Comparison of ENCODE assay signal across 9 mouse cellular contexts in the genomic region with DNA sequence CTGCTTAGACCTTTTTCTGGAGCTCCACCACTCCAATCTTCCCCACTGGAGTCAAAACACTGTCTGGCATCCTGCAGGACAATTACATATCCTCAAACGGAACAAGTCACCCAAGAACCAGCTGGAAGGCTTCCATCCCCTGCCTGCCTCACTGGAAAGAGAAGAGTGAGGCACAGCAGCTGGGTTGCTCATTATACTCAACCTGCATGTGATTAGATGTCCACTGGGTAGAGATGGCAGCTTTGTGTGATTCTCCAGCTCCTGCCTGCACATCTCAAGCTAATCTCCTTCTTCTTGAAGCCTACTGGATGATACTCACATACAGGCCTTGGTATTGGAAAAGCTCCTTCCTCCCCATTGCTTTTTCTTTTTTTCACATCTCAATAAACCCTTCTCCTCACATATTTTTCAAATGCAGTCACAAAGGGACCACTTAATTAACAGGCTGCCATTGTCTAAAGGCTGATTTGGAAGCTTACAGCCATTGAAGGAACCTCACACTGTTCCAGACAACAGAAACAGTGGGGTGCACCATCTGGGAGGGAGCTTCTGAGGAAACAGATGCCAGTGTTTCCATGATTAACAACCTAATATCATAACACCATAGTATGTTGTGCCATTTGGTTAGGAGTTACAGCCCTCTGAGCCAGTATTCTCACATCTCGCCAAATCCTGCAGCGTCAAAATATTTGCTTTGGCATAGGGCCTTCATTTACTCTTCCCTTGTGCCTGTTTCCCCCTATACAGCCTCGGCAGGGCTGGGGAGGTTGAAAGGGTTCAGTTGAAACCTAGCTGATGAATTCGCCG.
DNase-seq lines count a peak whose midpoint lies in the region; ATAC-seq and TF ChIP-seq lines count a peak whose summit lies in the region.
"Had no signal": no experiment of that assay in that cellular context is flagged by ENCODE, and none has a peak within 500 bp of the region (broad histone marks: within the 10 kb centered on the region; RNA-seq: fewer than 3 reads in every experiment).

No protein-coding gene starts in this region.

- H3K27me3 ChIP-seq in liver, adult 2 months (ENCODE audit: control insufficient read depth, insufficient read depth, low read length): no peaks in the 10 kb centered on the region
- H3K27me3 ChIP-seq in liver, embryonic 11.5 days (replicated peaks; ENCODE audit: control insufficient read depth, insufficient read depth, low read length): no peaks in the 10 kb centered on the region
- H3K27me3 ChIP-seq: neural tube, embryonic 13.5 days had no signal

- H3K9me3 ChIP-seq in liver, embryonic 11.5 days (ENCODE audit: control insufficient read depth, low read length): no peaks in the 10 kb centered on the region
- H3K9me3 ChIP-seq: neural tube, embryonic 13.5 days had no signal

- H3K36me3 ChIP-seq in liver, adult 2 months (ENCODE audit: control insufficient read depth, insufficient read depth, low read length): no peaks in the 10 kb centered on the region
- H3K36me3 ChIP-seq in liver, embryonic 11.5 days (ENCODE audit: control insufficient read depth, insufficient read depth, low read length): no peaks in the 10 kb centered on the region
- H3K36me3 ChIP-seq: neural tube, embryonic 13.5 days had no signal

- 18% methylated on average over 6 of the region's 6 CpGs for WGBS in liver, adult 2 months
- WGBS in liver, embryonic 11.5 days: 67% methylated on average over 6 of the region's 6 CpGs

- H3K4me2 ChIP-seq in liver, embryonic 11.5 days: no peak overlapping the region
- H3K4me2 ChIP-seq: neural tube, embryonic 13.5 days had no signal

- no peak for TF ChIP-seq POLR2A in liver, adult 2 months (IDR thresholded peaks at IDR 0.05; ENCODE audit: extremely low read depth, insufficient read depth, low read length)

- H3K27ac ChIP-seq in liver, adult 2 months (replicated peaks; ENCODE audit: insufficient read depth, low read depth, low read length): no peak overlapping the region; the same call in 1 of the 2 replicates
- H3K27ac ChIP-seq in liver, embryonic 11.5 days (ENCODE audit: low read depth, low read length): no peak overlapping the region
- H3K27ac ChIP-seq: neural tube, embryonic 13.5 days had no signal

- intact Hi-C loops in gastrocnemius, postnatal 14 days (cut with DNase I; ENCODE audit: low total_unique reads): no loop called here

- no peak overlapping the region for H3K9ac ChIP-seq in liver, adult 2 months (ENCODE audit: low read depth, low read length)
- H3K9ac ChIP-seq in liver, embryonic 11.5 days (ENCODE audit: low read depth, low read length): no peak overlapping the region
- H3K9ac ChIP-seq: neural tube, embryonic 13.5 days had no signal

- H3K4me1 ChIP-seq in liver, adult 2 months (ENCODE audit: control insufficient read depth, insufficient read depth, low read length): peaks cover 19% of the 10 kb centered on the region
- no peaks in the 10 kb centered on the region for H3K4me1 ChIP-seq in liver, embryonic 11.5 days (replicated peaks; ENCODE audit: control insufficient read depth, insufficient read depth, low read length)

- H3K4me3 ChIP-seq in liver, adult 2 months (ENCODE audit: insufficient read depth, low read depth, low read length): no peak overlapping the region
- no peak overlapping the region for H3K4me3 ChIP-seq in liver, embryonic 11.5 days (ENCODE audit: low read depth, low read length)
- H3K4me3 ChIP-seq: neural tube, embryonic 13.5 days had no signal

- DNase-seq in adrenal gland, postnatal 10 days: peak; percentile 23
- no peak for DNase-seq in adrenal gland, postnatal 36 days
- peak; percentile 92 for DNase-seq in liver, adult 2 months (ENCODE audit: extremely low read depth, low read depth, low spot score)
- no peak for DNase-seq in liver, embryonic 11.5 days (ENCODE audit: low spot score)
- DNase-seq in gastrocnemius, postnatal 14 days: peak; percentile 8
- peak; percentile 55 to 79 for DNase-seq in lung, postnatal 4 days
- no peak for DNase-seq in natural killer cell, adult 2 months (ENCODE audit: low spot score in 2 of 2)
- DNase-seq in right cerebral cortex, postnatal 25 days: no peak

- H3K79me2 ChIP-seq in liver, adult 2 months (ENCODE audit: control insufficient read depth, insufficient read depth, low read length): no peaks in the 10 kb centered on the region

- no peak for TF ChIP-seq CTCF in liver, adult 2 months (IDR thresholded peaks at IDR 0.05; ENCODE audit: low read depth, low read length)

- ATAC-seq in liver, embryonic 11.5 days (replicated peaks; ENCODE audit: low FRiP score): no peak

Comparison
In these comparisons a context has a peak if more than half of its experiments do, and no peak if none do; other contexts are left out.
1. DNase-seq: peak in adrenal gland, postnatal 10 days (single experiment), liver, adult 2 months (single experiment), gastrocnemius, postnatal 14 days (single experiment) and lung, postnatal 4 days (2 of 2); none in adrenal gland, postnatal 36 days (0 of 2), liver, embryonic 11.5 days (single experiment), natural killer cell, adult 2 months (0 of 2) and right cerebral cortex, postnatal 25 days (single experiment).